11 mouse cellular contexts compared by ENCODE assay signal in the genomic region with DNA sequence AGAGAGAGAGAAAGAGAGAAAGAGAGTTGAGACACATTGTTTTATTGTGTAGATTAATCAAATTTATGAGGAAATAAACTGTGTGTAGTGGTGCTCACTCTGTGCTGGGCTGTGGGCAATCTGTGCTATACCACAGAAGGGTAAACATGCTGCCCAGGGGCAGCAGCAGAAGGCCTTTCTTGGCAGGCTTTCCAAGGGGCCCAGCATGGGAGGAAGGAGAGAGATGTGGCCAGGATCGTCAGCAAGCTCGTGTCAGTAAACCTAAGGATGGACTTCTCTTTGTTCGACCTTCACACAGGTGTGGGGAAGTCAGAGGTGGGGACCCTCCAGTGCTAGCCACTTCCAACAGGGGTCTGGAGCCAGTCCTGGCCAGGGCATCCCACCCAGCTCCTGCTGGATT.
"Had no signal": no experiment of that assay in that cellular context is flagged by ENCODE, and none has a peak within 500 bp of the region (broad histone marks: within the 10 kb centered on the region; RNA-seq: fewer than 3 reads in every experiment).

No protein-coding gene starts in this region.

- DNase-seq: kidney, postnatal 10 days; kidney, postnatal 4 days; lung, postnatal 14 days; right cerebral cortex, postnatal 14 days; thymus, postnatal 4 days had no signal

- H3K4me2 ChIP-seq: limb, embryonic 12.5 days; lung, embryonic 15.5 days; midbrain, embryonic 12.5 days; neural tube, embryonic 13.5 days; stomach, embryonic 15.5 days had no signal

- H3K4me1 ChIP-seq: midbrain, embryonic 12.5 days had no signal

- H3K9ac ChIP-seq: limb, embryonic 12.5 days; lung, embryonic 15.5 days; midbrain, embryonic 12.5 days; neural tube, embryonic 13.5 days; stomach, embryonic 15.5 days had no signal

- H3K4me3 ChIP-seq: limb, embryonic 12.5 days; lung, embryonic 15.5 days; midbrain, embryonic 12.5 days; neural tube, embryonic 13.5 days; stomach, embryonic 15.5 days had no signal

- H3K27me3 ChIP-seq: lung, embryonic 15.5 days; midbrain, embryonic 12.5 days; neural tube, embryonic 13.5 days; stomach, embryonic 15.5 days had no signal

- ATAC-seq: midbrain, embryonic 16.5 days had no signal

- H3K27ac ChIP-seq: lung, embryonic 15.5 days; midbrain, embryonic 12.5 days; neural tube, embryonic 13.5 days; stomach, embryonic 15.5 days had no signal

- H3K36me3 ChIP-seq: limb, embryonic 12.5 days; lung, embryonic 15.5 days; midbrain, embryonic 12.5 days; neural tube, embryonic 13.5 days; stomach, embryonic 15.5 days had no signal

- H3K9me3 ChIP-seq: limb, embryonic 12.5 days; lung, embryonic 15.5 days; midbrain, embryonic 12.5 days; neural tube, embryonic 13.5 days; stomach, embryonic 15.5 days had no signal
